Mouse (Mus musculus): ENCODE data around the gene Rfx3. TPM values are rescaled to one million over a fixed set of nuclear protein-coding genes. Genes with fewer than 3 reads are reported as not detected.

The Rfx3 gene
- polyA plus RNA-seq, 1 experiment from 2014 or later, result 11.7 TPM

DNA sequence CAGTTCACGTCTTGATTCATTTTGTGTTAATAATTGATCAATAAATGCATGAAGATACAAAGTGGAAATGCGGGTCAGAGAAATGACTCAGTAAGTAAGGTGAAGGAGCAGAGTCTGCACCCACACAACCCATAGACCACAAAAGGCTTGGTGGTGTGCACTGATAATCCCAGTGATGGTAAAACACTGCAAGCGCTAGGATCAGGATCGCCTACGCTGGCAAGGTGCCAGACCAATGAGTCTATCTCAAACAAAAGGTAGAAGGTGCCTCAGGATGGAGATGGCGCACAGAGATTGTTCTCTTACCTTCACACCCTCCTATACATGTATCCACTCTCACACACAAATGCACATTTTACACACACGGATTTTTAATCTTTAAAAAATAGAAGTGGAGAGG is 18.2 kb downstream of the Rfx3 start:
- WGBS, result 91% methylated on average over 7 of the region's 7 CpGs
- DNase-seq (ENCODE audit: low spot score), result no peak
- Histone ChIP-seq H3K4me3 (no peak overlapping the region), H3K27ac (no peak overlapping the region), H3K4me1 (no peaks in the 10 kb centered on the region), H3K9me3 (no peaks in the 10 kb centered on the region), H3K27me3 (ENCODE audit: insufficient read depth, poor library complexity, severe bottlenecking) (no peaks in the 10 kb centered on the region), H3K36me3 (no peaks in the 10 kb centered on the region)

DNA sequence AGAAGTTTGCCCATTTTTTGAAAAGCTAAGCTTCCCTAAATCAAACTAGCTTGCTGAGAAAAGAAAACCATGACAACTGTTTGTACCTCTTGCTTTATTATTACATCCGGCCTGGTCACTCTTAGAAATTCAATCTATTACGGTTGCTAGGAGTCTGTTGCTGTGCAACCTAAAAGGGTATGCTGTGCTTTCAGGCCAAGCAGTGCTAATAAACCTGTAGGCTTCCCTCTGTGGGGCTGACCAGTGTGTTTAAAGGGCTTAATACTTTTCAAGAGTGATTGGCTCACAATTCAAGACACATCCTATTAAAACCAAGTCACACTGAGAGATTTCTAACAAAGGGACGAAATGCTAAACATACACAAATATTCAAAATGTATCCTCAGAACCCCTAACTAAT is 22.2 kb downstream of the Rfx3 start:
- Histone ChIP-seq H3K27me3 (ENCODE audit: insufficient read depth, poor library complexity, severe bottlenecking) (no peaks in the 10 kb centered on the region), H3K9me3 (no peaks in the 10 kb centered on the region), H3K4me1 (no peaks in the 10 kb centered on the region), H3K36me3 (no peaks in the 10 kb centered on the region), H3K4me3 (no peak overlapping the region), H3K27ac (no peak overlapping the region)
- DNase-seq (ENCODE audit: low spot score), result no peak
- 80% methylated on average over 3 of the region's 3 CpGs for WGBS

DNA sequence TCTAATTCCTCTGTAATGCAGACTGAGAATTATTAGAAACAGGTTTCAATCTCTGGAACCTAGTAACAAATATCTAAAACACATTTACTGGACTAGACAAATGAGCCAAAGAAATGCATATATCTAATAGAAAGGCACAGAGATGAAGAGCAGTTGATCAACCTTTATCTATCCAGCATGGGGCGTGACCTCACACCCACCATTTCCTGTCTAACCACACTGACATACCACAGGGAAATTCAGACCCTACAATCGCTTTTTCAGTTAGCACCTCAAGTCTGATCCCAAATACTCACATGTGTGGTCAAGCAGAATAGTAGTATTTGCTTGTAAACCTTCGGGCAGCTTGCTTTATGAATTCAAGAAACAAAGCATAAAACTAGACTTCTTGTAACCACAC is 43.4 kb downstream of the Rfx3 start:
- Histone ChIP-seq H3K4me1 (no peaks in the 10 kb centered on the region), H3K36me3 (peaks cover 3% of the 10 kb centered on the region; the same call in 1 of the 2 replicates), H3K27me3 (ENCODE audit: insufficient read depth, poor library complexity, severe bottlenecking) (no peaks in the 10 kb centered on the region), H3K9me3 (no peaks in the 10 kb centered on the region), H3K4me3 (no peak overlapping the region), H3K27ac (no peak overlapping the region)
- no peak for DNase-seq (ENCODE audit: low spot score)
- WGBS, result 81% methylated on average over 3 of the region's 3 CpGs

DNA sequence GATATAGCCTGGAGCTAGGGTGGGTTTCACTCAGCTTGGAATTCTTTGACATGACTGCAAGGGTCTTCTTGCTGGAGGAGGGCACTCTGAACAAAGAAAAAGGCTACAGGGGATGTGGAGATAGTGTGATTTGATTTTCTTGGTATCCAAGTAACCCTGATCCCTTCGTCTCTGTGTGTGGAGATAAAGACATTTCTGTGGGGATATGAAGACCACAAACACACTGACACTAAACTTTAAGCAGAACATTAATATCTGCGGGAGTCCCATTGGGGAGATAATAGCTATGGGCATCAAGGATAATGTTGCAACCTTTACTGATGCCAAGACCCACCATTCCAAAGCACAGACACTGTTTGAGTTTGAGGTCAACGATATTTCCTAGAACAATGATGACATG is 49.7 kb downstream of the Rfx3 start:
- Histone ChIP-seq H3K27ac (no peak overlapping the region), H3K36me3 (peaks cover 3% of the 10 kb centered on the region; the same call in 1 of the 2 replicates), H3K27me3 (ENCODE audit: insufficient read depth, poor library complexity, severe bottlenecking) (no peaks in the 10 kb centered on the region), H3K9me3 (no peaks in the 10 kb centered on the region), H3K4me3 (no peak overlapping the region), H3K4me1 (no peaks in the 10 kb centered on the region)
- WGBS, result 91% methylated on average over 3 of the region's 3 CpGs
- no peak for DNase-seq (ENCODE audit: low spot score)

DNA sequence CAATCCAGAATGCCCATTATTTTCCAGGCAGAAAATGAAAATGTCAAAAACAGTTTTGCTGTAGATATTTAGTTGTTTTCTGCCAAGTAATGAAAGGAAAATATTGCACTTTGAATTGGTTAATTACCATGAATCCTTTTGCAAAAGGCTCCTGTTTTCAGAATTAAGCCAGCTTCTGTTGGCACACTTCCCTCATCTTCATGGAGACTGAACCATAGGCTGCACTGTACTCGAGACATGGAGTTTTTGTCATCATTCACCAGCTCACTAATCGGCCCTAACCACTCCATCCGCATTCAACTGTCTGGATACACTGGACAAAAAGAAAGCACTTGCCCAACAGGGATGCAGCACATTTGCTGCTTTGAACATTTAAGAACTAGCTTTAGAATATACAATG is 75.5 kb downstream of the Rfx3 start:
- H3K4me1 ChIP-seq, result no peaks in the 10 kb centered on the region
- H3K27me3 ChIP-seq (ENCODE audit: insufficient read depth, poor library complexity, severe bottlenecking), result no peaks in the 10 kb centered on the region
- no peaks in the 10 kb centered on the region for H3K36me3 ChIP-seq
- no peaks in the 10 kb centered on the region for H3K9me3 ChIP-seq
- WGBS, result 83% methylated on average over 3 of the region's 3 CpGs
- no peak for DNase-seq (ENCODE audit: low spot score)
- H3K27ac ChIP-seq, result no peak overlapping the region
- no peak overlapping the region for H3K4me3 ChIP-seq

DNA sequence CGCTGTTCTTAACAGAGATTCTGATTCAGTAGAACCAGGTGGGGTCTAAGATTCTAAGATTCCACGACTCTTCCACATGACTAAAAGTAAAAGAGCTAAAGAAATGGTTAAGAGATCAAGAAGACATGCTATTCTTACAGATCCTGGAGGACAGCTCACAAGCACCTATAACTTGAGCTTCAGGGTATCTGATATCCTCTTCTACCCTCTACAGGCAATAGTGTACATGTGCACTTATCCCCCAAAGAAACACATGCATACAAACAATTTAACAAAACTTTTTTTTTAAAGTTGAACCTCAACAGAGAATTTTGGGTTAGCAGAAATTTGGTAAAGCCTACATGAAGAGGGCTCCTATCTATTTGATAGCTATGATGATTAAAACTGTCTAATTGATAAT is 79.8 kb downstream of the Rfx3 start:
- Histone ChIP-seq H3K9me3 (no peaks in the 10 kb centered on the region), H3K27me3 (ENCODE audit: insufficient read depth, poor library complexity, severe bottlenecking) (no peaks in the 10 kb centered on the region), H3K27ac (no peak overlapping the region), H3K4me3 (no peak overlapping the region), H3K36me3 (no peaks in the 10 kb centered on the region), H3K4me1 (no peaks in the 10 kb centered on the region)
- WGBS, result 90% methylated on average over 2 of the region's 2 CpGs
- no peak for DNase-seq (ENCODE audit: low spot score)

DNA sequence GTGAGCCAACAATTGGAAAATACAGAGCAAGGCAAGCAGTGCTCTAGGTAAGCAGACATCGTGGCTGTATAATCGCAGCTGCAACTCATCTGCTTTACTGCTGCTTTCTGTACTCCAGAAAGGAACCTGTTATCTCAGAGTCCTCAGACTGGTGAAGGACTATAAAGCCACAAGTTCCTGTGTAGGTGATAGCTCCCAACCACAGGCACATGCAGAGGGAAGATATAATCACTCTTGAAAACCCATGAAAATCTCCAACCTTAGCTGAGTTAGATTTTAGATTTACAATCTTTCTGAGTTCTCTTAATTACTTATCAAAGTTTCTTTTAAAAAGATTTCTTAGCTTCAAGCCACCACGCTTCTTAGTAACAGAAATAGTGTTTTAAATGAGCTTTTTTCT is 84.6 kb downstream of the Rfx3 start:
- H3K4me1 ChIP-seq, result no peaks in the 10 kb centered on the region
- no peak for DNase-seq (ENCODE audit: low spot score)

DNA sequence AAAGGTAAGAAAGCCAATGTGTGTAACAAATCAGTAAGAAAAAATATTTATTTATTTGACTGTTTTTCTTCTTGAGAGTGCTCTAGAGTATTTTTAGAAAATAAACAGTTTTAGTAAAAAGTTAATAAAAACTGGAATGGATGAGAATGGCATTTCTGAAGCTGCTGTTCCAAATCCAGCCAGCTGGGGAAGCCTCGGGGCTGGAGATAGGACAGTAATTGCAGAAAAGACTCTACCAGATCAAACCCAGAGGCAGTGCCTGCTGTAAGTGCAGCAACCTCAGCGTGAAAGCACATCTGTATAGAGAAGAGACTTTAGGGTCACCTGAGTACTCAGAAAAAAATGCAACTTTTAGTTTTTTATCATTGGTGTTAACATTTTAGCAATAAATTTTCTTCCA is 91.9 kb downstream of the Rfx3 start:
- H3K27me3 ChIP-seq (ENCODE audit: insufficient read depth, poor library complexity, severe bottlenecking), result no peaks in the 10 kb centered on the region
- no peak overlapping the region for H3K27ac ChIP-seq
- H3K36me3 ChIP-seq, result no peaks in the 10 kb centered on the region
- no peaks in the 10 kb centered on the region for H3K4me1 ChIP-seq
- WGBS, result 45% methylated on average over 2 of the region's 2 CpGs
- DNase-seq (ENCODE audit: low spot score), result no peak
- H3K9me3 ChIP-seq, result no peaks in the 10 kb centered on the region
- H3K4me3 ChIP-seq, result no peak overlapping the region

More for the DNA sequence above, 84.6 kb downstream of the Rfx3 start:
- H3K36me3 ChIP-seq, result no peaks in the 10 kb centered on the region
- H3K9me3 ChIP-seq, result no peaks in the 10 kb centered on the region
- H3K4me3 ChIP-seq, result no peak overlapping the region
- 58% methylated on average over 3 of the region's 3 CpGs for WGBS
- no peaks in the 10 kb centered on the region for H3K27me3 ChIP-seq (ENCODE audit: insufficient read depth, poor library complexity, severe bottlenecking)
- no peak overlapping the region for H3K27ac ChIP-seq

DNA sequence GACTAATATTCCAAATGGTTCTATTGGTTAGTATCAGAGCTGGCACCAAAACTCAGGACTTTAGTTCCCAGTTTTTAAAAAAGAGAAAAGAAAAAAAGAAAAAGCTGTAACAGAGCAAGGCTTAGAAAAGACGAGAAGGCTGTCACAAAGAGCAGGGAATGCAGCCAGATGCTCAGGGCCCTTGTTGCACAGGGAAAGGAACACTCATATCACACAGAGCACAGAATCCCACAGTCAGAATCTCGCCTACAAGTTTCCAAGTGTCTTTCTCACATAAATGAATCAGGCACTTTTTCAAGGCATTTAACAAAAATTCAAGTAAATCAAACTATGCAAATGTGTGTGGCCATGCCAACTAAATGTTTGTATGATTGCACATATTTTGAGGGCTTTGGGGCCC is 94.5 kb downstream of the Rfx3 start:
- 76% methylated on average over 2 of the region's 2 CpGs for whole genome bisulfite sequencing
- H3K4me3 ChIP-seq, result no peak overlapping the region

DNA sequence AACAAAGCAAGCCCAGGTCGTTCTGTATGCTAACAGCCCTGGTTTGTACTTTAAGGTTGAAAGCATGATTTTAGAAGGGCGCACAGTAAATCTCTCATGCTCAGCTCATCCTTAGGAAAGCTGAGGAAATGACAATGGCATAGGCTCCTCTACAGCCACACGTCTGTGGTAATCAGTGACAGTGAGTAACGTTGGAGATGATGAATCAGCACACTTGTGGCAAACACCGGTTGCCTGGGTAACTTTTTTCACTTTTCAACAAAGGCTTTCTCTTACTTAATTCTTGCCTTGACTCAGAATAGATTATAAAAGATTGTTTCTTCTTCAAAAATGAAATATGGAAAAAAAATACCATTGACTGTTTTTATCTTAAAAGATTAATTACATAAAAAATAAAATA is 104.0 kb downstream of the Rfx3 start:
- Histone ChIP-seq H3K27me3 (ENCODE audit: insufficient read depth, poor library complexity, severe bottlenecking) (no peaks in the 10 kb centered on the region), H3K27ac (no peak overlapping the region), H3K4me3 (no peak overlapping the region), H3K9me3 (no peaks in the 10 kb centered on the region), H3K36me3 (no peaks in the 10 kb centered on the region), H3K4me1 (peaks cover 15% of the 10 kb centered on the region; the same call in 1 of the 2 replicates)
- WGBS, result 50% methylated on average over 5 of the region's 5 CpGs
- DNase-seq (ENCODE audit: low spot score), result no peak

More for the DNA sequence above, 94.5 kb downstream of the Rfx3 start:
- DNase-seq (ENCODE audit: low spot score), result no peak
- Histone ChIP-seq H3K27me3 (ENCODE audit: insufficient read depth, poor library complexity, severe bottlenecking) (no peaks in the 10 kb centered on the region), H3K9me3 (no peaks in the 10 kb centered on the region), H3K4me1 (no peaks in the 10 kb centered on the region), H3K36me3 (no peaks in the 10 kb centered on the region), H3K27ac (no peak overlapping the region)

DNA sequence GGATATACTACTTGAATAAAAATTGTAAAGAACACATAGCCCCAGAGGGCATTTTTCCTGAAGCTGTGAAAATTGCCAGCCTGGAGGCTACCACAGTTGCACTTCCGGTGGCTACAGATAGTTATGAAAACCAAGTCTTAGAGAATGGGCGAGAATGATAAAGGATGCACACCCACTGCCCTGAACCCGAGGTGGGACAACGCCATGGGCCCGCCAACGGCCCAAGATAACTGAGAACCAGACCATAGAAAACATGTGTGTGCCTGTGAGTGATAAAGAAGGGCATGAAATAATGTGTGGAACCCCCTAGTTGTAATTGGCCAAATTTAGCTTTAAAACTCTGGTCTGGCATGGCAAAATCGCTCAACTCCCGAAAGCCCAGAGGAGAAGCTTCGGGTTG is 105.0 kb downstream of the Rfx3 start:
- H3K27ac ChIP-seq, result no peak overlapping the region
- DNase-seq (ENCODE audit: low spot score), result no peak
- H3K4me3 ChIP-seq, result no peak overlapping the region
- H3K4me1 ChIP-seq, result peaks cover 15% of the 10 kb centered on the region; the same call in 1 of the 2 replicates
- WGBS, result 84% methylated on average over 9 of the region's 9 CpGs
- no peaks in the 10 kb centered on the region for H3K27me3 ChIP-seq (ENCODE audit: insufficient read depth, poor library complexity, severe bottlenecking)
- no peaks in the 10 kb centered on the region for H3K9me3 ChIP-seq
- H3K36me3 ChIP-seq, result no peaks in the 10 kb centered on the region

DNA sequence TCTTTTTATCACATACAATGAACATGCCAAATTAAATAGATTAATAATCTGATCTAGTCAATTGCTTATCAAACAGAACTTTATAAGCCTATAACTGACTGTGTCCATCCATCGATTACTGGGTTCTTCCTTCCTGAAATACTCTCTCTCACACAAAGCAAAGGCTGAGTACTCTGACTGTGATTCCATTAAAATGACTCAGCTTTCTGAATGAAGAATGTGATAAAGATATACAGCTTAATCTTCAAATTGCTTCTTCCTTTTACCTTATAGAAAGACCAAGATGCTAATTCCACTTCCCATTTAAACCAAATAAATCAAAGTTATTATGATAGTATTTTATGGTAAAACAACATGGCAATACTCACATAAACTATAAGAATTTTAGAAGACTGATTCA is 105.8 kb downstream of the Rfx3 start:
- H3K4me3 ChIP-seq, result no peak overlapping the region
- WGBS, result 78% methylated on average over 1 of the region's 1 CpGs
- DNase-seq (ENCODE audit: low spot score), result no peak
- peaks cover 15% of the 10 kb centered on the region; the same call in 1 of the 2 replicates for H3K4me1 ChIP-seq
- H3K36me3 ChIP-seq, result peaks cover 3% of the 10 kb centered on the region; the same call in 1 of the 2 replicates
- H3K9me3 ChIP-seq, result no peaks in the 10 kb centered on the region
- no peaks in the 10 kb centered on the region for H3K27me3 ChIP-seq (ENCODE audit: insufficient read depth, poor library complexity, severe bottlenecking)
- H3K27ac ChIP-seq, result no peak overlapping the region

DNA sequence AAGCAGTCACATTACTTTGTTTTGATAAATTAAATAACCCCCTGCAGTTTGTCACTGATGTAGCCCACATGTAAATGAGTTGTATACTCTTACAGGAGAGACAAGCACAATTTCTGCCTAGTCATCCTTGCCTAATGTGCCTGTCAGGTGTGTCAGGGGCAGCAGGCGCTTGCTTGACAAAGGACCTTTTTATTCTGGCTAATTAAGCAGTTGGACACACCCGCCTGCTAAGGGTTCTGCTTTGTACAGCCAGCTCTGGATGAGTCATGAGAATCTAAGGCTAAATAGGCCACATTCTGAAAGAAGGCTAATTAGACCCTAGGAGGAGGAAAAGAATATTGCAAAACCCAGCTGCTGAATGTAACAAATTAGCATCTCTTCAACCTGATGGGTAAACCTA is 106.3 kb downstream of the Rfx3 start:
- WGBS, result 63% methylated on average over 2 of the region's 2 CpGs
- H3K27ac ChIP-seq, result no peak overlapping the region
- no peak for DNase-seq (ENCODE audit: low spot score)

DNA sequence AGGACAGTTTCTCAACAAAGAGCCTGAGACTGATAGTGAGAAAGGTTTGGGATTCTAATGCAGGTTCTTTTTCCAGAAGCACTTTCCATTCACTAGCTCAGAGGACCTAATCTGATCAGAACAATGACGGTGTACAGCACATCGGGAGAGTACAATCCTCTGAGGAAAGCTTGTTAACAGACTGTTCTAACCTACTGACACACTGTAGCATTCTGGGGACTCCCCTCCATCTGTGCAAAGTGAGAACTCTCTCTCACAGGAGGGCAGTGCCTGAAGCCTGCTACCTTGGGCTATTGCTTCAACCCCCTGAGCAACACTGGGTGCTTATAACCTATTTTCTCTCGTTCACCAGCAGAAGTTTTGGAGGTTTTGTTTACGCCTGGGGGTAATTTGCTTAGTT is 106.8 kb downstream of the Rfx3 start:
- Histone ChIP-seq H3K27ac (no peak overlapping the region), H3K4me1 (peaks cover 15% of the 10 kb centered on the region; the same call in 1 of the 2 replicates), H3K4me3 (no peak overlapping the region), H3K27me3 (ENCODE audit: insufficient read depth, poor library complexity, severe bottlenecking) (no peaks in the 10 kb centered on the region), H3K9me3 (no peaks in the 10 kb centered on the region), H3K36me3 (peaks cover 3% of the 10 kb centered on the region; the same call in 1 of the 2 replicates)
- 51% methylated on average over 4 of the region's 4 CpGs for WGBS
- DNase-seq (ENCODE audit: low spot score), result no peak

More for the DNA sequence above, 106.3 kb downstream of the Rfx3 start:
- Histone ChIP-seq H3K9me3 (no peaks in the 10 kb centered on the region), H3K4me3 (no peak overlapping the region), H3K27me3 (ENCODE audit: insufficient read depth, poor library complexity, severe bottlenecking) (no peaks in the 10 kb centered on the region), H3K36me3 (peaks cover 3% of the 10 kb centered on the region; the same call in 1 of the 2 replicates), H3K4me1 (peaks cover 15% of the 10 kb centered on the region; the same call in 1 of the 2 replicates)

Data from heart, embryonic 10.5 days (tissue).